Mouse (Mus musculus) layer of hippocampus, adult 6 months (tissue): ENCODE measurements around the gene Efcab14. TPM values are rescaled to one million over a fixed set of nuclear protein-coding genes. Genes with fewer than 3 reads are reported as not detected.

Experiments
- long read RNA-seq, 2 experiments: library from polyadenylated mRNA; unstranded; transcript quantifications; one replicate each; pipeline ENCODE4 v2.0.0; 2019 to 2020
- polyA plus RNA-seq: library from polyadenylated mRNA; unstranded; fragments of <200 nt; fragmentation: Nextera tagmentation; gene quantifications from 2 replicates; pipeline ENCODE4 v1.2.3, GENCODE M21; 2021

Gene Efcab14
- 20.8 and 26.9 TPM in 2 replicates for polyA plus RNA-seq
- long read RNA-seq, experiment 1, full-length matches to known transcripts: 26 of 58 reads
- long read RNA-seq, experiment 1, partial matches to known transcripts: 10 of 58 reads
- long read RNA-seq, experiment 1, other reads (novel, unspliced or antisense): 22 of 58 reads
- long read RNA-seq, experiment 2, full-length matches to known transcripts: 181 of 224 reads
- long read RNA-seq, experiment 2, partial matches to known transcripts: 5 of 224 reads
- long read RNA-seq, experiment 2, other reads (novel, unspliced or antisense): 38 of 224 reads

GRCm38 (mm10) chr4:115737551-115738041 is at the start of gene Efcab14:
Gene Efcab14 (plus strand): TSS chr4:115737744.

GRCm38 (mm10) chr4:115780918-115781317 is 43.4 kb downstream of the Efcab14 start, which contains the start of gene Tex38:
Gene Tex38 (minus strand): TSS chr4:115781018.

DNA sequence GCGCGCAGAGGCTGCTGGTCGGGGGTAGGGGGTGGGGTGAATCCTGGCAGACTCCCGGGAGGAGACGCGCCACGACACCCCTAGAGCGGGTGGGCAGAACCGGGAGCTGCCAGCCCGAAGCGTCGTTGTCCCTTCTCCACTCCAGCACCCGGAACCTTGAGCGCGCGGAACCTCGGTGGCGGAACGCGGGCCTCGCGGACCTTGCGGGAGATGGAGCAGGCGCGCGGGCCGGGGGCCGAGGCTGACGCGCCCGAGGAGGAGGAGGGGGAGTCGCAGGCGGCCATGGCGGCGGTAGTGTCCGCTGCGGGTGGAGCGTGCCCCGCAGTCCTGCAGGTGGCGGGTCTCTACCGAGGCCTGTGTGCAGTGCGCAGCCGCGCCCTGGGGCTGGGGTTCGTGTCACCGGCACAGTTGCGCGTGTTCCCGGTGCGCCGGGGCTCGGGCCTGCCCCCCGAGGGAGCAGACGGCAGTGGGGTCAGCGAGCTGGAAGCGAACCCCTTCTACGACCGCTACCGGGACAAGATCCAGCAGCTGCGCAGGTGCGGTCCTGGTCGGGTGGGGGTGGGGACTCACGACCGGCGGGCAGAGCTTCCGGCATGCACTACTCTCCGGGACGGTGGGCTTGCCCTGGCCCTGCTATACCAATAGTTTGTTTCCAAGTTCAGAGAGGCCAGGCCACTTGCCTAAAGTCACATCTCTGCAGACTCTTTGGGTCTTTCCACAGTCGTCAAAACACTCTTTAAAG is 47.4 kb downstream of the Efcab14 start, which contains the start of gene Atpaf1:
Gene Atpaf1, plus strand, starts transcription at position 44 of the 742 bp plus-strand sequence.

Other genes with a start within 250 kb of the Efcab14 start
- not detected in 2 replicates for gene Cyp4a14, start 241.6 kb upstream of the Efcab14 start, polyA plus RNA-seq
- not detected in 2 replicates for gene Cyp4a10, start 219.5 kb upstream of the Efcab14 start, polyA plus RNA-seq
- gene Cyp4a31, start 174.1 kb upstream of the Efcab14 start, polyA plus RNA-seq: not detected in 2 replicates
- gene Cyp4a32, start 136.8 kb upstream of the Efcab14 start, polyA plus RNA-seq: not detected in 2 replicates
- gene Cyp4b1, start 90.0 kb upstream of the Efcab14 start, polyA plus RNA-seq: 0.33 and 0.57 TPM in 2 replicates
- gene Tex38, start 43.3 kb downstream of the Efcab14 start, polyA plus RNA-seq: not detected in 2 replicates
- 45.2 and 49.5 TPM in 2 replicates for gene Atpaf1, start 47.1 kb downstream of the Efcab14 start, polyA plus RNA-seq
- 6.1 and 8.0 TPM in 2 replicates for gene Mob3c, start 90.3 kb downstream of the Efcab14 start, polyA plus RNA-seq
- gene Mknk1, start 101.5 kb downstream of the Efcab14 start, polyA plus RNA-seq: 20.1 and 21.1 TPM in 2 replicates
- 0.13 and 0.15 TPM in 2 replicates for gene Kncn, start 146.7 kb downstream of the Efcab14 start, polyA plus RNA-seq
- gene 6430628N08Rik, start 152.9 kb downstream of the Efcab14 start, polyA plus RNA-seq: 0.50 and 0.63 TPM in 2 replicates
- 0.04 TPM in 1 of 2 replicates, not detected in the other for gene Dmbx1, start 202.2 kb downstream of the Efcab14 start, polyA plus RNA-seq